Comparison of ENCODE assay signal across 9 mouse cellular contexts in the genomic region with DNA sequence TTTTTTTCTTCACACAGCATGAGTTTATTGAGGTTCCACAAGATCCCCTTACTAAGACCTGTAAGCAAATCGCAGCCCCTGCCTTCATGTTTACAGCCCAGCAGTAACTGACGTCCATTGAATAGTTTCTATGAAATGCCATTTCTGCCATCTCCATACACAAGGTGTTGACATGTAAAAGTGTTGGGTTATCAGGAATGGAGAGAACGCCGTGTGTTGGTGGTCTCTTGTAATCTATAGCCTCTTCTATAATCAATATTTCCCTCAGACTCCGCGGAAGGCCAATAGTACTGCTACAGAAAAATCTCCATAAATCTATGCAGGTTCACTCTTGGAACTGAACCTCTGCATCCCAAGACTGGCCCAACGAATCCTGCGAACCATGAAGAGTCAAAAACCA. TPM values are rescaled to one million over a fixed set of nuclear protein-coding genes. Genes with fewer than 3 reads are reported as not detected.
DNase-seq lines count a peak whose midpoint lies in the region; ATAC-seq lines count a peak whose summit lies in the region.
"Had no signal": no experiment of that assay in that cellular context is flagged by ENCODE, and none has a peak within 500 bp of the region (broad histone marks: within the 10 kb centered on the region; RNA-seq: fewer than 3 reads in every experiment).

No protein-coding gene starts in this region.

- peak overlapping the region; percentile 24 to 51; a peak in 3 of 4 replicates for H3K27ac ChIP-seq in heart, embryonic 14.5 days (replicated peaks in 1 of 2; ENCODE audit: control insufficient read depth in 1 of 2, insufficient read depth in 1 of 2, low read depth in 2 of 2, low read length in 2 of 2)
- H3K27ac ChIP-seq in hindbrain, embryonic 10.5 days: peak overlapping the region; percentile 86
- H3K27ac ChIP-seq in midbrain, embryonic 10.5 days (replicated peaks): peak overlapping the region; percentile 81

- 30% methylated on average over 8 of the region's 8 CpGs for WGBS in heart, embryonic 14.5 days
- WGBS in hindbrain, embryonic 10.5 days: 46% methylated on average over 8 of the region's 8 CpGs
- 42% methylated on average over 8 of the region's 8 CpGs for WGBS in midbrain, embryonic 10.5 days

- DNase-seq in heart, postnatal 25 days (ENCODE audit: low spot score): no peak
- peak; percentile 20 for DNase-seq in MN1 (ENCODE audit: low spot score)
- DNase-seq in hindbrain, embryonic 10.5 days (ENCODE audit: low spot score): no peak
- no peak for DNase-seq in midbrain, embryonic 10.5 days (ENCODE audit: low spot score)
- no peak for DNase-seq in adrenal gland, postnatal 4 days (ENCODE audit: low spot score in 2 of 2)
- no peak for DNase-seq in natural killer cell, adult 2 months (ENCODE audit: low spot score in 2 of 2)

- H3K27me3 ChIP-seq in heart, embryonic 14.5 days (ENCODE audit: control insufficient read depth, insufficient read depth, low read length): no peaks in the 10 kb centered on the region
- peaks cover 12% of the 10 kb centered on the region; the same call in 1 of the 2 replicates for H3K27me3 ChIP-seq in hindbrain, embryonic 10.5 days (ENCODE audit: insufficient read depth, poor library complexity, severe bottlenecking)
- peaks cover 11% of the 10 kb centered on the region; the same call in 1 of the 2 replicates for H3K27me3 ChIP-seq in midbrain, embryonic 10.5 days (ENCODE audit: low read depth, poor library complexity, severe bottlenecking)
- H3K27me3 ChIP-seq: CH12.LX had no signal

- peak overlapping the region; percentile 56 to 64 for H3K4me3 ChIP-seq in heart, embryonic 14.5 days (ENCODE audit: control insufficient read depth in 1 of 2, insufficient read depth in 1 of 2, low read depth in 1 of 2, low read length in 2 of 2)
- peak overlapping the region; percentile 70 for H3K4me3 ChIP-seq in hindbrain, embryonic 10.5 days
- peak overlapping the region; percentile 64 for H3K4me3 ChIP-seq in midbrain, embryonic 10.5 days

- H3K36me3 ChIP-seq in heart, embryonic 14.5 days (ENCODE audit: control insufficient read depth, insufficient read depth, low read length): no peaks in the 10 kb centered on the region
- H3K36me3 ChIP-seq in hindbrain, embryonic 10.5 days: no peaks in the 10 kb centered on the region
- no peaks in the 10 kb centered on the region for H3K36me3 ChIP-seq in midbrain, embryonic 10.5 days

- peak overlapping the region; percentile 67 for H3K9ac ChIP-seq in heart, embryonic 14.5 days (ENCODE audit: low read length)

- H3K4me1 ChIP-seq in heart, embryonic 14.5 days (ENCODE audit: control insufficient read depth in 2 of 2, insufficient read depth in 2 of 2, low read length in 2 of 2): peaks cover 4 to 23% of the 10 kb centered on the region in 2 experiments; a peak in 3 of 4 replicates
- H3K4me1 ChIP-seq in hindbrain, embryonic 10.5 days (replicated peaks): peaks cover 50% of the 10 kb centered on the region
- peaks cover 47% of the 10 kb centered on the region for H3K4me1 ChIP-seq in midbrain, embryonic 10.5 days

- ATAC-seq in heart, embryonic 14.5 days (ENCODE audit: insufficient number of reproducible peaks, insufficient read depth, low FRiP score, low read depth): no peak
- ATAC-seq in granulocyte monocyte progenitor cell, adult 5-6 weeks (replicated peaks; ENCODE audit: poor library complexity, severe bottlenecking): no peak

- no peaks in the 10 kb centered on the region for H3K9me3 ChIP-seq in heart, embryonic 14.5 days (ENCODE audit: control insufficient read depth, low read length)
- H3K9me3 ChIP-seq in hindbrain, embryonic 10.5 days: no peaks in the 10 kb centered on the region
- no peaks in the 10 kb centered on the region for H3K9me3 ChIP-seq in midbrain, embryonic 10.5 days (replicated peaks)

- intact Hi-C loops in heart, postnatal 25 days (cut with DNase I): loop anchor here (1.0 to 5.0 kb wide), 5 partner anchors 42 to 233 kb away; no protein-coding TSS in a partner anchor

- peak overlapping the region; percentile 78 for H3K4me2 ChIP-seq in heart, embryonic 14.5 days (ENCODE audit: low read length)

RNA-seq across cellular contexts. Expression of a gene that starts 1.1 kb away (rescaled TPM):
- 30.9 and 32.9 TPM in 2 replicates for polyA plus RNA-seq in heart, embryonic 14.5 days (2014; fragmentation: Nextera tagmentation; extraction: Ambion mirVana)
- 10 to 100 TPM; 40.2 to 46.7 TPM for total RNA-seq in heart, postnatal 25 days (2021)
- polyA plus RNA-seq in hindbrain, embryonic 10.5 days (2016; fragmentation: Nextera tagmentation; extraction: Ambion mirVana): 28.2 and 44.4 TPM in 2 replicates
- 28.2 and 37.8 TPM in 2 replicates for polyA plus RNA-seq in midbrain, embryonic 10.5 days (2016; fragmentation: Nextera tagmentation; extraction: Ambion mirVana)
- 10 to 100 TPM; 69.4 to 79.6 TPM for total RNA-seq in adrenal gland, postnatal 4 days (2021)
- 0.52 and 0.90 TPM in 2 replicates for total RNA-seq in granulocyte monocyte progenitor cell, adult 5-6 weeks (2014; fragmentation: Nextera tagmentation)
- total RNA-seq in granulocyte monocyte progenitor cell, adult 5-6 weeks (2017): 0.26 and 0.31 TPM in 2 replicates

RNA-seq across cellular contexts. Expression of a gene that starts 56.2 kb away (rescaled TPM):
- 113 and 147 TPM in 2 replicates for polyA plus RNA-seq in heart, embryonic 14.5 days (2014; fragmentation: Nextera tagmentation; extraction: Ambion mirVana)
- total RNA-seq in heart, postnatal 25 days (2021): 1 to 10 TPM; 7.4 to 8.2 TPM
- polyA plus RNA-seq in hindbrain, embryonic 10.5 days (2016; fragmentation: Nextera tagmentation; extraction: Ambion mirVana): 287 and 400 TPM in 2 replicates
- polyA plus RNA-seq in midbrain, embryonic 10.5 days (2016; fragmentation: Nextera tagmentation; extraction: Ambion mirVana): 265 and 368 TPM in 2 replicates
- total RNA-seq in adrenal gland, postnatal 4 days (2021): 100 to 1,000 TPM; 219 to 249 TPM
- total RNA-seq in granulocyte monocyte progenitor cell, adult 5-6 weeks (2014; fragmentation: Nextera tagmentation): 1.2 and 1.5 TPM in 2 replicates
- not detected in 2 replicates for total RNA-seq in granulocyte monocyte progenitor cell, adult 5-6 weeks (2017)
- total RNA-seq: CH12.LX had no signal

Comparison
In these comparisons a context has a peak if more than half of its experiments do, and no peak if none do; other contexts are left out.
1. RNA of a gene that starts 1.1 kb away (total RNA-seq): 69.4 to 79.6 TPM in adrenal gland, postnatal 4 days and 40.2 to 46.7 TPM in heart, postnatal 25 days; 0.26 to 0.90 TPM in granulocyte monocyte progenitor cell, adult 5-6 weeks; every median in the first group is over 10 times any median in the second.
2. RNA of a gene that starts 56.2 kb away (total RNA-seq): 219 to 249 TPM in adrenal gland, postnatal 4 days; 7.4 to 8.2 TPM in heart, postnatal 25 days and 1.2 to 1.5 TPM in granulocyte monocyte progenitor cell, adult 5-6 weeks; every median in the first group is over 10 times any median in the second.
3. Peak in every context shown above with its lines, with median percentiles within 50 percentile points of each other: H3K27ac ChIP-seq and H3K4me3 ChIP-seq.